Comparison of ENCODE assay signal across 10 mouse cellular contexts in the genomic region with DNA sequence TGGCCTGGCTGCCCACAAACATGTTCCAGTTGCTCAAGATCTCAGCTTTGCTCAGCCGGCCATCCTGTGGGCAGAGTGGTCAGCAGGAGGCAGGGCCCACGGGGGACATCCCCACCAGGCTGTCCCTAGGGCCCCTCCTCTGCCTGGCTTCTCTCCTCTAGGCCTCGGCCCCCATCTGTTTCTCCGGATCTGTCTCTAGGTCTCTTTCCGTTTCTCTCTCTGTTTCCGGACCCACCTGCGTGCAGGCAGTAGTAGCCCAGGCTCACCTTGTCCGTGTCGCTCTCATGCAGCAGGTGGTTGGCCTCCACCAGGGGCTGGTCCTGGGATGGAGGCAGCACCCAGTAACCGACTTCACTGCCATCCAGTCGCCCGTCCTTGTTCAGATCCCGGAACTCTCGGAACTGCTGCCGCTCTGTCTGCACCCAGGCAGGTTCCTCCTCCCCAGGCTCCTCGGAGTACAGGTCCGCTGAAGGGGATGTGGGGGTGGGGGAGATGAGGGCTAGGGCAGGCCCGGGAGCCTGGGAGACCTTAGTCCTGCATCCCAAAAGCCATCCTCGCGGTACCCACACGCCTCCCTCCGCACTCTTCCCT. TPM values are rescaled to one million over a fixed set of nuclear protein-coding genes. Genes with fewer than 3 reads are reported as not detected.
DNase-seq lines count a peak whose midpoint lies in the region; ATAC-seq and TF ChIP-seq lines count a peak whose summit lies in the region.
"Had no signal": no experiment of that assay in that cellular context is flagged by ENCODE, and none has a peak within 500 bp of the region (broad histone marks: within the 10 kb centered on the region; RNA-seq: fewer than 3 reads in every experiment).

No protein-coding gene starts in this region.

- no peak for TF ChIP-seq CTCF in left cerebral cortex, adult 2 months (IDR thresholded peaks at IDR 0.05)
- TF ChIP-seq CTCF in ES-Bruce4 (IDR thresholded peaks at IDR 0.05; ENCODE audit: low read depth, low read length): no peak
- TF ChIP-seq CTCF in bone marrow macrophage, adult 2 months (IDR thresholded peaks at IDR 0.05; ENCODE audit: low read depth, low read length): no peak

- no peak overlapping the region for H3K9ac ChIP-seq in ES-Bruce4 (ENCODE audit: low read depth, poor library complexity, severe bottlenecking)
- H3K9ac ChIP-seq in liver, embryonic 15.5 days: no peak overlapping the region; the same call in 1 of the 2 replicates
- H3K9ac ChIP-seq: hindbrain, embryonic 15.5 days had no signal

- H3K4me1 ChIP-seq in ES-Bruce4 (ENCODE audit: control insufficient read depth, insufficient read depth, low read length): no peaks in the 10 kb centered on the region
- H3K4me1 ChIP-seq in bone marrow macrophage, adult 2 months (ENCODE audit: control insufficient read depth, insufficient read depth, low read length): peaks cover 22% of the 10 kb centered on the region
- H3K4me1 ChIP-seq in liver, embryonic 15.5 days (replicated peaks): peaks cover 27% of the 10 kb centered on the region

- 39% methylated on average over 22 of the region's 22 CpGs for WGBS in liver, embryonic 15.5 days (ENCODE audit: insufficient replicate concordance)

- H3K36me3 ChIP-seq in ES-Bruce4 (ENCODE audit: control insufficient read depth, insufficient read depth, low read length, poor library complexity, severe bottlenecking): 0 out of 2 replicates have a peak, but pooled peaks cover 3% of the 10 kb centered on the region
- H3K36me3 ChIP-seq in liver, embryonic 15.5 days (replicated peaks): no peaks in the 10 kb centered on the region

- no peaks in the 10 kb centered on the region for H3K9me3 ChIP-seq in ES-Bruce4 (replicated peaks; ENCODE audit: control insufficient read depth, insufficient read depth, low read length, poor library complexity, severe bottlenecking)
- no peaks in the 10 kb centered on the region for H3K9me3 ChIP-seq in liver, embryonic 15.5 days (replicated peaks)
- H3K9me3 ChIP-seq: hindbrain, embryonic 15.5 days had no signal

- TF ChIP-seq POLR2A in ES-Bruce4 (IDR thresholded peaks at IDR 0.05; ENCODE audit: insufficient read depth, low read length): no peak
- no peak for TF ChIP-seq POLR2A in bone marrow macrophage, adult 2 months (IDR thresholded peaks at IDR 0.05; ENCODE audit: borderline replicate concordance, low read depth, low read length)

- H3K4me3 ChIP-seq in left cerebral cortex, adult 2 months: no peak overlapping the region
- H3K4me3 ChIP-seq in ES-Bruce4 (ENCODE audit: low read depth, low read length): peak overlapping the region; percentile 12
- peak overlapping the region; percentile 41 for H3K4me3 ChIP-seq in bone marrow macrophage, adult 2 months (ENCODE audit: insufficient read depth, low read length)
- peak overlapping the region; percentile 35 for H3K4me3 ChIP-seq in liver, embryonic 15.5 days (replicated peaks)
- H3K4me3 ChIP-seq: hindbrain, embryonic 15.5 days had no signal

- TF ChIP-seq EP300 in ES-Bruce4 (IDR thresholded peaks at IDR 0.05; ENCODE audit: insufficient read depth, low read depth, low read length): no peak

- H3K27me3 ChIP-seq in ES-Bruce4 (ENCODE audit: control insufficient read depth, insufficient read depth, low read length, poor library complexity, severe bottlenecking): no peaks in the 10 kb centered on the region
- H3K27me3 ChIP-seq in liver, embryonic 15.5 days: no peaks in the 10 kb centered on the region
- H3K27me3 ChIP-seq: hindbrain, embryonic 15.5 days had no signal

- intact Hi-C loops in left cerebral cortex, adult 2 months (cut with DNase I): loop anchor here (5.0 kb wide), 1 partner anchor 214 kb away; no protein-coding TSS in a partner anchor
- intact Hi-C loops in left cerebral cortex, postnatal 4 days (cut with DNase I): no loop called here

- ATAC-seq in liver, embryonic 15.5 days (ENCODE audit: insufficient read depth): no peak

- H3K4me2 ChIP-seq in liver, embryonic 15.5 days: peak overlapping the region; percentile 64
- H3K4me2 ChIP-seq: hindbrain, embryonic 15.5 days had no signal

- no peak for DNase-seq in left cerebral cortex, adult 2 months (ENCODE audit: extremely low spot score in 1 of 2, low spot score in 2 of 2)
- DNase-seq in left cerebral cortex, postnatal 4 days: no peak
- no peak for DNase-seq in frontal cortex, postnatal 25 days (ENCODE audit: low spot score in 2 of 2)
- DNase-seq in adrenal gland, postnatal 4 days (ENCODE audit: low spot score in 2 of 2): no peak
- DNase-seq in retina, embryonic 14.5 days (ENCODE audit: low spot score): no peak
- DNase-seq: cerebellum, adult 11-12 months had no signal

- peak overlapping the region; percentile 19; the same call in 1 of the 2 replicates for H3K27ac ChIP-seq in left cerebral cortex, adult 2 months
- no peak overlapping the region for H3K27ac ChIP-seq in ES-Bruce4 (ENCODE audit: insufficient read depth, low read length)
- peak overlapping the region; percentile 92 for H3K27ac ChIP-seq in bone marrow macrophage, adult 2 months (ENCODE audit: insufficient read depth, low read depth, low read length)
- H3K27ac ChIP-seq in liver, embryonic 15.5 days (replicated peaks): peak overlapping the region; percentile 66; the same call in 1 of the 2 replicates

RNA-seq across cellular contexts. Expression of a gene that starts 8.6 kb away (rescaled TPM):
- total RNA-seq in left cerebral cortex, adult 2 months (2021): 1 to 10 TPM; 4.9 to 5.6 TPM
- total RNA-seq in left cerebral cortex, postnatal 4 days (2021): 10 to 100 TPM; 13.0 to 16.7 TPM
- 66.7 and 88.2 TPM in 2 replicates for polyA plus RNA-seq in ES-Bruce4 (2011; ENCODE audit: insufficient read depth, insufficient read length, low read depth, missing spikeins)
- polyA plus RNA-seq in bone marrow macrophage, adult 2 months (2012; ENCODE audit: insufficient read depth, insufficient read length, missing spikeins): 3.1 and 4.6 TPM in 2 replicates
- 26.3 and 26.6 TPM in 2 replicates for polyA plus RNA-seq in liver, embryonic 15.5 days (2015; fragmentation: Nextera tagmentation; extraction: Ambion mirVana)
- 10 to 100 TPM; 77.0 to 81.8 TPM for total RNA-seq in adrenal gland, postnatal 4 days (2021)

RNA-seq across cellular contexts. Expression of a gene that starts 20.3 kb away (rescaled TPM):
- total RNA-seq in left cerebral cortex, adult 2 months (2021): 10 to 100 TPM; 16.7 to 23.4 TPM
- 10 to 100 TPM; 17.7 to 18.3 TPM for total RNA-seq in left cerebral cortex, postnatal 4 days (2021)
- 2.0 and 2.5 TPM in 2 replicates for polyA plus RNA-seq in ES-Bruce4 (2011; ENCODE audit: insufficient read depth, insufficient read length, low read depth, missing spikeins)
- polyA plus RNA-seq in bone marrow macrophage, adult 2 months (2012; ENCODE audit: insufficient read depth, insufficient read length, missing spikeins): 149 and 150 TPM in 2 replicates
- polyA plus RNA-seq in liver, embryonic 15.5 days (2015; fragmentation: Nextera tagmentation; extraction: Ambion mirVana): 43.6 and 51.2 TPM in 2 replicates
- 100 to 1,000 TPM in 1 of 2 experiments, 10 to 100 TPM in 1; 98.0 to 104 TPM for total RNA-seq in adrenal gland, postnatal 4 days (2021)

RNA-seq across cellular contexts. Expression of a gene that starts 20.9 kb away (rescaled TPM):
- 10 to 100 TPM in 1 of 2 experiments, 1 to 10 TPM in 1; 9.0 to 10.4 TPM for total RNA-seq in left cerebral cortex, adult 2 months (2021)
- total RNA-seq in left cerebral cortex, postnatal 4 days (2021): 1 to 10 TPM; 6.2 to 7.2 TPM
- polyA plus RNA-seq in ES-Bruce4 (2011; ENCODE audit: insufficient read depth, insufficient read length, low read depth, missing spikeins): 7.7 and 12.0 TPM in 2 replicates
- polyA plus RNA-seq in bone marrow macrophage, adult 2 months (2012; ENCODE audit: insufficient read depth, insufficient read length, missing spikeins): 22.9 and 23.6 TPM in 2 replicates
- polyA plus RNA-seq in liver, embryonic 15.5 days (2015; fragmentation: Nextera tagmentation; extraction: Ambion mirVana): 8.5 and 9.0 TPM in 2 replicates
- total RNA-seq in adrenal gland, postnatal 4 days (2021): 10 to 100 TPM; 17.9 to 18.6 TPM

RNA-seq across cellular contexts. Expression of a gene that starts 21.2 kb away (rescaled TPM):
- total RNA-seq in left cerebral cortex, adult 2 months (2021): 10 to 100 TPM; 53.6 to 55.6 TPM
- 10 to 100 TPM; 44.8 to 47.6 TPM for total RNA-seq in left cerebral cortex, postnatal 4 days (2021)
- 58.1 and 62.4 TPM in 2 replicates for polyA plus RNA-seq in ES-Bruce4 (2011; ENCODE audit: insufficient read depth, insufficient read length, low read depth, missing spikeins)
- polyA plus RNA-seq in bone marrow macrophage, adult 2 months (2012; ENCODE audit: insufficient read depth, insufficient read length, missing spikeins): 68.2 and 68.9 TPM in 2 replicates
- polyA plus RNA-seq in liver, embryonic 15.5 days (2015; fragmentation: Nextera tagmentation; extraction: Ambion mirVana): 25.9 and 27.4 TPM in 2 replicates
- 10 to 100 TPM; 61.1 to 71.2 TPM for total RNA-seq in adrenal gland, postnatal 4 days (2021)

RNA-seq across cellular contexts. Expression of a gene that starts 30.7 kb away (rescaled TPM):
- total RNA-seq in left cerebral cortex, adult 2 months (2021): 10 to 100 TPM; 70.0 to 73.4 TPM
- 10 to 100 TPM; 77.9 to 80.6 TPM for total RNA-seq in left cerebral cortex, postnatal 4 days (2021)
- 35.0 and 35.5 TPM in 2 replicates for polyA plus RNA-seq in ES-Bruce4 (2011; ENCODE audit: insufficient read depth, insufficient read length, low read depth, missing spikeins)
- polyA plus RNA-seq in bone marrow macrophage, adult 2 months (2012; ENCODE audit: insufficient read depth, insufficient read length, missing spikeins): 19.3 and 22.5 TPM in 2 replicates
- polyA plus RNA-seq in liver, embryonic 15.5 days (2015; fragmentation: Nextera tagmentation; extraction: Ambion mirVana): 2.1 and 2.3 TPM in 2 replicates
- total RNA-seq in adrenal gland, postnatal 4 days (2021): 10 to 100 TPM; 76.4 to 85.1 TPM

Comparison
In these comparisons a context has a peak if more than half of its experiments do, and no peak if none do; other contexts are left out.
1. RNA of a gene that starts 8.6 kb away (total RNA-seq): 77.0 to 81.8 TPM in adrenal gland, postnatal 4 days; 13.0 to 16.7 TPM in left cerebral cortex, postnatal 4 days and 4.9 to 5.6 TPM in left cerebral cortex, adult 2 months; every median in the first group is over 4 times any median in the second.
2. RNA of a gene that starts 20.3 kb away (total RNA-seq): 98.0 to 104 TPM in adrenal gland, postnatal 4 days; 16.7 to 23.4 TPM in left cerebral cortex, adult 2 months and 17.7 to 18.3 TPM in left cerebral cortex, postnatal 4 days; every median in the first group is over 4 times any median in the second.